Mouse (Mus musculus) CH12.LX (cell line): ENCODE measurements around the gene Gm12166.

ENCODE experiments used
- CTCF ChIP-seq, 2 experiments: IDR thresholded peaks in 1 of 2; conservative IDR thresholded peaks in 1 of 2; 2 replicates each; pipeline ENCODE4 v1.5.1; 2011 to 2012; ENCODE audit warnings: low read depth in 2 of 2, low read length in 2 of 2, improper control_type of control experiment in 1 of 2, inconsistent platforms in 1 of 2, mild to moderate bottlenecking in 1 of 2, moderate library complexity in 1 of 2
- E2F4 ChIP-seq: IDR thresholded peaks from 2 replicates; pipeline ENCODE4 v1.6.1; 2011; ENCODE audit warnings: low read depth, low read length, improper control_type of control experiment; ENCODE audit not compliant: insufficient replicate concordance
- EP300 ChIP-seq: IDR thresholded peaks from 2 replicates; pipeline ENCODE4 v1.6.1; 2011; ENCODE audit warnings: low read length, improper control_type of control experiment
- ETS1 ChIP-seq: conservative IDR thresholded peaks from 2 replicates; pipeline ENCODE4 v1.6.1; 2012; ENCODE audit warnings: low read depth, mild to moderate bottlenecking, inconsistent platforms, low read length, improper control_type of control experiment, moderate library complexity
- HCFC1 ChIP-seq: IDR thresholded peaks from 2 replicates; pipeline ENCODE4 v1.6.1; 2012; ENCODE audit warnings: low read depth, mild to moderate bottlenecking, inconsistent platforms, low read length, improper control_type of control experiment
- JUND ChIP-seq: conservative IDR thresholded peaks from 2 replicates; pipeline ENCODE4 v1.6.1; 2011; ENCODE audit warnings: low read depth, low read length, improper control_type of control experiment
- MYC ChIP-seq: IDR thresholded peaks from 2 replicates; pipeline ENCODE4 v1.6.1; 2011; ENCODE audit warnings: low read depth, mild to moderate bottlenecking, improper control_type of control experiment, low read length
- NRF1 ChIP-seq: IDR thresholded peaks from 2 replicates; pipeline ENCODE4 v1.6.1; 2014; ENCODE audit warnings: low read depth, mild to moderate bottlenecking, inconsistent platforms, low read length, improper control_type of control experiment, moderate library complexity
- PAX5 ChIP-seq: IDR thresholded peaks from 2 replicates; pipeline ENCODE4 v1.6.1; 2012; ENCODE audit warnings: low read length, inconsistent platforms, mixed read lengths
- POLR2A ChIP-seq: IDR thresholded peaks from 2 replicates; pipeline ENCODE4 v1.6.1; 2011; ENCODE audit warnings: low read depth, mild to moderate bottlenecking, improper control_type of control experiment, low read length
- SIN3A ChIP-seq: IDR thresholded peaks from 2 replicates; pipeline ENCODE4 v1.6.1; 2012; ENCODE audit warnings: low read length, improper control_type of control experiment, inconsistent platforms
- SMC3 ChIP-seq: IDR thresholded peaks from 2 replicates; pipeline ENCODE4 v1.6.1; 2011; ENCODE audit warnings: low read depth, low read length, improper control_type of control experiment
- USF1 ChIP-seq: IDR thresholded peaks from 2 replicates; pipeline ENCODE4 v1.6.1; 2014; ENCODE audit warnings: low read depth, mild to moderate bottlenecking, inconsistent platforms, low read length, improper control_type of control experiment
- ZC3H11A ChIP-seq: IDR thresholded peaks from 2 replicates; pipeline ENCODE4 v1.6.1; 2012; ENCODE audit warnings: low read depth, mild to moderate bottlenecking, inconsistent platforms, low read length, improper control_type of control experiment

GRCm38 (mm10) chr11:46058011-46058410 is 5.9 kb upstream of the Gm12166 start:
- no peak for TF ChIP-seq HCFC1
- TF ChIP-seq CTCF (conservative IDR thresholded peaks at IDR 0.05 in 1 of 2, IDR thresholded peaks at IDR 0.05 in 1 of 2; ENCODE audit: low read depth in 2 of 2, low read length in 2 of 2): no peak
- TF ChIP-seq EP300: no peak
- no peak for TF ChIP-seq USF1
- TF ChIP-seq MYC: no peak
- no peak for TF ChIP-seq SIN3A
- TF ChIP-seq ZC3H11A: no peak
- TF ChIP-seq ETS1: no peak
- no peak for TF ChIP-seq E2F4
- no peak for TF ChIP-seq POLR2A
- no peak for TF ChIP-seq JUND
- TF ChIP-seq PAX5: no peak
- no peak for TF ChIP-seq NRF1
- no peak for TF ChIP-seq SMC3
